Mouse (Mus musculus) right cerebral cortex, adult 18-20 months (tissue): ENCODE measurements at regions not wholly inside any gene's neighbourhood (a gene's known extent, or its start where the extent isn't known, plus 50 kb on each side); places are given as distances from the start of the nearest gene placed in this dataset.

Experiments
- DNase-seq: peaks from one replicate; pipeline ENCODE4 v3.0.0; 2022; ENCODE audit warnings: mixed read lengths

GRCm38 (mm10) chr3:49282679-49283078, 474.4 kb downstream of the Pcdh18 start:
- DNase-seq: no peak

- no peak for DNase-seq
Measured at GRCm38 (mm10) chr3:49278356-49278755, 478.8 kb downstream of the Pcdh18 start.

GRCm38 (mm10) chr3:49274286-49274923, 482.7 kb downstream of the Pcdh18 start:
- no peak for DNase-seq

DNA sequence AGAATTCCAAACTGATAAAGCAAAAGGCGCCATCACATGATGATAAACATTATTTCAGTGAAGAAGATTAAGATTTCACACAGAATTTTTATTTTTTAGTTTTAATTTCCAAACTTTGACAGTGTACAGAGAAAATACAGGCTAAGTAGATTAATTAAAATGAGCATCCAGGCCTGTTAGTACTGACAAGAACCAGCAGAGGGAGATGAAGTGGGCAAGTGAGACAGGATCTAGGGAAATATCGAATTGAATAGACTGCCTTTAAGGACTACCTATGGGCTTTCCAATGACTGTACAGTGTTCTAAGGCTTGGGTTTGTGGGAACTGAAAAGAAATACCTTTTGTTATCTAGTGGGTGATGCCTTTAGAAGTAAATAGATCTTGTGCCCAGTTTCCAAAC, 491.1 kb downstream of the Pcdh18 start:
- DNase-seq: peak; percentile 2
